Mouse (Mus musculus) stomach, embryonic 16.5 days (tissue): ENCODE measurements around the gene Pknox2. TPM values are rescaled to one million over a fixed set of nuclear protein-coding genes. Genes with fewer than 3 reads are reported as not detected.

Experiments used
- ATAC-seq: fragments of 200-750 bp; cut with Nextera tagmentation; 2 replicates; pipeline ENCODE4 v1.8.0; 2017; ENCODE audit warnings: moderate number of reproducible peaks, moderate TSS enrichment; ENCODE audit not compliant: insufficient read depth, low FRiP score
- H3K27ac ChIP-seq: fragments of 300-500 bp; sonication (generic); 2 replicates; pipeline ENCODE4 v1.5.1; 2014; ENCODE audit warnings: low read length
- H3K27me3 ChIP-seq: fragments of 300-500 bp; sonication (generic); 2 replicates; pipeline ENCODE4 v1.6.1; 2014; ENCODE audit warnings: low read length, control low read depth, mixed read lengths; ENCODE audit not compliant: control insufficient read depth, insufficient read depth
- H3K36me3 ChIP-seq: fragments of 300-500 bp; sonication (generic); 2 replicates; pipeline ENCODE4 v1.6.1; 2014; ENCODE audit warnings: low read length; ENCODE audit not compliant: control insufficient read depth, insufficient read depth
- H3K4me1 ChIP-seq: fragments of 300-500 bp; sonication (generic); 2 replicates; pipeline ENCODE4 v1.6.1; 2014; ENCODE audit warnings: low read length, control low read depth, mixed read lengths; ENCODE audit not compliant: control insufficient read depth, insufficient read depth
- H3K4me2 ChIP-seq: fragments of 300-500 bp; sonication (generic); 2 replicates; pipeline ENCODE4 v1.6.1; 2014; ENCODE audit warnings: low read depth, low read length, mixed read lengths
- H3K4me3 ChIP-seq: fragments of 300-500 bp; sonication (generic); replicated peaks from 2 replicates; pipeline ENCODE4 v1.5.1; 2014; ENCODE audit warnings: mild to moderate bottlenecking, low read length
- H3K9ac ChIP-seq: fragments of 300-500 bp; sonication (generic); 2 replicates; pipeline ENCODE4 v1.6.1; 2014; ENCODE audit warnings: low read length
- H3K9me3 ChIP-seq: fragments of 300-500 bp; sonication (generic); replicated peaks from 2 replicates; pipeline ENCODE4 v1.6.1; 2016; ENCODE audit warnings: low read length, control low read depth; ENCODE audit not compliant: control insufficient read depth
- WGBS: fragments of 180-500 bp; shearing (Covaris S2); extraction: QIAGEN DNeasy Blood & Tissue Kit; methylation state at CpG from one replicate; pipeline ENCODE4 v1.1.7; 2014; 5-methylcytosine and 5-hydroxymethylcytosine counted together
- polyA plus RNA-seq: library from polyadenylated mRNA; unstranded; fragments of >200 nt; fragmentation: Nextera tagmentation; extraction: Ambion mirVana; gene quantifications from 2 replicates; pipeline ENCODE4 v1.2.1, GENCODE M21; 2015

Gene Pknox2
- polyA plus RNA-seq, 1 experiment from 2014 or later = 10.2 TPM

- Histone ChIP-seq H3K27ac (no peak overlapping the region), H3K4me3 (no peak overlapping the region), H3K4me2 (no peak overlapping the region), H3K36me3 (no peaks in the 10 kb centered on the region), H3K27me3 (no peaks in the 10 kb centered on the region), H3K9ac (no peak overlapping the region), H3K9me3 (no peaks in the 10 kb centered on the region), H3K4me1 (peaks cover 7% of the 10 kb centered on the region; the same call in 1 of the 2 replicates)
- WGBS = 79% methylated on average over 7 of the region's 7 CpGs
- ATAC-seq = no peak
Observed at GRCm38 (mm10) chr9:36968236-36968635, 179.0 kb downstream of the Pknox2 start.

- H3K27me3 ChIP-seq = no peaks in the 10 kb centered on the region
- no peaks in the 10 kb centered on the region for H3K4me1 ChIP-seq
- no peak overlapping the region for H3K27ac ChIP-seq
- no peak overlapping the region for H3K4me2 ChIP-seq
- no peaks in the 10 kb centered on the region for H3K36me3 ChIP-seq
- no peaks in the 10 kb centered on the region for H3K9me3 ChIP-seq
- no peak for ATAC-seq
- H3K9ac ChIP-seq = no peak overlapping the region
- H3K4me3 ChIP-seq = no peak overlapping the region
- WGBS = 62% methylated on average over 5 of the region's 5 CpGs
Observed at GRCm38 (mm10) chr9:36965720-36966119, 181.5 kb downstream of the Pknox2 start.

GRCm38 (mm10) chr9:36964230-36964629 lies 183.0 kb downstream of the Pknox2 start:
- no peak for ATAC-seq
- no peak overlapping the region for H3K4me3 ChIP-seq
- H3K27ac ChIP-seq = no peak overlapping the region
- 28% methylated on average over 5 of the region's 5 CpGs for WGBS
- H3K4me2 ChIP-seq = no peak overlapping the region
- no peaks in the 10 kb centered on the region for H3K4me1 ChIP-seq
- no peaks in the 10 kb centered on the region for H3K27me3 ChIP-seq
- no peaks in the 10 kb centered on the region for H3K9me3 ChIP-seq
- no peaks in the 10 kb centered on the region for H3K36me3 ChIP-seq
- H3K9ac ChIP-seq = no peak overlapping the region

- Histone ChIP-seq H3K36me3 (no peaks in the 10 kb centered on the region), H3K4me2 (no peak overlapping the region), H3K9me3 (no peaks in the 10 kb centered on the region), H3K27ac (no peak overlapping the region), H3K27me3 (no peaks in the 10 kb centered on the region), H3K4me3 (no peak overlapping the region), H3K9ac (no peak overlapping the region), H3K4me1 (no peaks in the 10 kb centered on the region)
- WGBS = 74% methylated on average over 3 of the region's 3 CpGs
- ATAC-seq = no peak
Observed at GRCm38 (mm10) chr9:36963512-36963911, 183.7 kb downstream of the Pknox2 start.

- Histone ChIP-seq H3K27ac (no peak overlapping the region), H3K27me3 (no peaks in the 10 kb centered on the region), H3K4me2 (no peak overlapping the region), H3K4me1 (no peaks in the 10 kb centered on the region), H3K36me3 (no peaks in the 10 kb centered on the region), H3K9ac (no peak overlapping the region), H3K4me3 (no peak overlapping the region), H3K9me3 (no peaks in the 10 kb centered on the region)
- no peak for ATAC-seq
- 50% methylated on average over 1 of the region's 1 CpGs for WGBS
Observed at GRCm38 (mm10) chr9:36961874-36962273, 185.3 kb downstream of the Pknox2 start.

- H3K27ac ChIP-seq = no peak overlapping the region
- no peaks in the 10 kb centered on the region for H3K36me3 ChIP-seq
- H3K4me3 ChIP-seq = no peak overlapping the region
- no peaks in the 10 kb centered on the region for H3K4me1 ChIP-seq
- no peak overlapping the region for H3K9ac ChIP-seq
- no peaks in the 10 kb centered on the region for H3K27me3 ChIP-seq
- 90% methylated on average over 5 of the region's 5 CpGs for WGBS
- H3K4me2 ChIP-seq = no peak overlapping the region
- H3K9me3 ChIP-seq = no peaks in the 10 kb centered on the region
- no peak for ATAC-seq
Observed at GRCm38 (mm10) chr9:36961153-36961552, 186.1 kb downstream of the Pknox2 start.

GRCm38 (mm10) chr9:36951133-36951484 lies 196.1 kb downstream of the Pknox2 start:
- H3K9me3 ChIP-seq = no peaks in the 10 kb centered on the region
- ATAC-seq = no peak
- H3K27ac ChIP-seq = no peak overlapping the region
- no peak overlapping the region for H3K9ac ChIP-seq
- H3K4me2 ChIP-seq = no peak overlapping the region
- no peaks in the 10 kb centered on the region for H3K36me3 ChIP-seq
- peaks cover 3% of the 10 kb centered on the region; the same call in 1 of the 2 replicates for H3K4me1 ChIP-seq
- H3K27me3 ChIP-seq = no peaks in the 10 kb centered on the region
- WGBS = 79% methylated on average over 2 of the region's 2 CpGs
- no peak overlapping the region for H3K4me3 ChIP-seq

GRCm38 (mm10) chr9:36950271-36951132 lies 196.7 kb downstream of the Pknox2 start:
- H3K4me1 ChIP-seq = peaks cover 3% of the 10 kb centered on the region; the same call in 1 of the 2 replicates
- 29% methylated on average over 14 of the region's 14 CpGs for WGBS
- ATAC-seq = no peak; the same call in 1 of the 2 replicates
- no peak overlapping the region for H3K9ac ChIP-seq
- no peak overlapping the region for H3K4me3 ChIP-seq
- no peaks in the 10 kb centered on the region for H3K9me3 ChIP-seq
- no peaks in the 10 kb centered on the region for H3K36me3 ChIP-seq
- H3K27me3 ChIP-seq = no peaks in the 10 kb centered on the region
- no peak overlapping the region for H3K27ac ChIP-seq
- H3K4me2 ChIP-seq = no peak overlapping the region

GRCm38 (mm10) chr9:36948181-36948580 lies 199.0 kb downstream of the Pknox2 start:
- H3K27ac ChIP-seq = no peak overlapping the region
- 87% methylated on average over 5 of the region's 5 CpGs for WGBS
- H3K27me3 ChIP-seq = no peaks in the 10 kb centered on the region
- no peak overlapping the region for H3K4me3 ChIP-seq
- peaks cover 3% of the 10 kb centered on the region; the same call in 1 of the 2 replicates for H3K4me1 ChIP-seq
- no peak overlapping the region for H3K9ac ChIP-seq
- no peaks in the 10 kb centered on the region for H3K9me3 ChIP-seq
- H3K4me2 ChIP-seq = no peak overlapping the region
- no peak for ATAC-seq
- H3K36me3 ChIP-seq = no peaks in the 10 kb centered on the region
